Mouse (Mus musculus) neural tube, embryonic 14.5 days (tissue): ENCODE measurements around the gene Cpped1. TPM values are rescaled to one million over a fixed set of nuclear protein-coding genes. Genes with fewer than 3 reads are reported as not detected.

Source experiments
- ATAC-seq: fragments of 200-750 bp; cut with Nextera tagmentation; 2 replicates; pipeline ENCODE4 v1.8.0; 2017; ENCODE audit warnings: low read depth, mild to moderate bottlenecking, moderate TSS enrichment, moderate library complexity
- H3K27ac ChIP-seq: fragments of 300-500 bp; sonication (generic); 2 replicates; pipeline ENCODE4 v1.5.1; 2014; ENCODE audit warnings: low read depth, mild to moderate bottlenecking, control low read depth, low read length, moderate library complexity, mixed read lengths
- H3K27me3 ChIP-seq: fragments of 300-500 bp; sonication (generic); 2 replicates; pipeline ENCODE4 v1.6.1; 2014; ENCODE audit warnings: low read length; ENCODE audit not compliant: control insufficient read depth, insufficient read depth
- H3K36me3 ChIP-seq: fragments of 300-500 bp; sonication (generic); 2 replicates; pipeline ENCODE4 v1.6.1; 2014; ENCODE audit warnings: low read length, mixed read lengths; ENCODE audit not compliant: control insufficient read depth, insufficient read depth
- H3K4me1 ChIP-seq: fragments of 300-500 bp; sonication (generic); 2 replicates; pipeline ENCODE4 v1.6.1; 2014; ENCODE audit warnings: low read length; ENCODE audit not compliant: control insufficient read depth, insufficient read depth
- H3K4me2 ChIP-seq: fragments of 300-500 bp; sonication (generic); 2 replicates; pipeline ENCODE4 v1.6.1; 2014; ENCODE audit warnings: mild to moderate bottlenecking, low read depth, low read length, control low read depth
- H3K4me3 ChIP-seq: fragments of 300-500 bp; sonication (generic); 2 replicates; pipeline ENCODE4 v1.5.1; 2014; ENCODE audit warnings: low read depth, low read length, control low read depth, mixed read lengths
- H3K9ac ChIP-seq: fragments of 300-500 bp; sonication (generic); replicated peaks from 2 replicates; pipeline ENCODE4 v1.6.1; 2014; ENCODE audit warnings: low read depth, mild to moderate bottlenecking, control low read depth, low read length, mixed read lengths
- H3K9me3 ChIP-seq: fragments of 300-500 bp; sonication (generic); 2 replicates; pipeline ENCODE4 v1.6.1; 2016; ENCODE audit warnings: low read length; ENCODE audit not compliant: control insufficient read depth
- WGBS: fragments of 180-500 bp; shearing (Covaris S2); extraction: QIAGEN DNeasy Blood & Tissue Kit; methylation state at CpG from one replicate; pipeline ENCODE4 v1.1.7; 2014; 5-methylcytosine and 5-hydroxymethylcytosine counted together
- polyA plus RNA-seq: library from polyadenylated mRNA; unstranded; fragments of >200 nt; fragmentation: Nextera tagmentation; extraction: Ambion mirVana; gene quantifications from 2 replicates; pipeline ENCODE4 v1.2.1, GENCODE M21; 2014

Cpped1 gene
- polyA plus RNA-seq, 1 experiment from 2014 or later = 18.9 TPM

DNA sequence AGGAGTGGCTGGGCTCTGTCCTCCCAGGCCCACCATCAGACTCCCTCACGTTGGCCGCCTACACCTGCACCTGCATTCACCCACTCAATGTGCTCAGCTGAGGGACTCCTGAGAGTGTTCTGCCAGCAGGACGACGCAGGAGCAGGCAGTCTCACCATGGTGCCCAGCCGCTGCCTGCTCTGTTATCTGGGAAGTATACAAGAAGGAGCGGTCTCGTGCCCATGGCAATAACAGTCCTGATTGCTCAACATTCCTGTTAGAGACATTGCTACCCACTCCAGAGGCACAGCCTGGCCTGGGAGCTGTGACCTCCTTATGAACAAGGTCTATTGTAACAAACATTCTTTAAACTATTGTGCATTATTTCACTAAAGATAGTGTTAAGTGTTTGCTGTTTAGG is 151.3 kb downstream of the Cpped1 start:
- Histone ChIP-seq H3K36me3 (no peaks in the 10 kb centered on the region), H3K4me2 (no peak overlapping the region), H3K4me1 (no peaks in the 10 kb centered on the region), H3K27me3 (no peaks in the 10 kb centered on the region), H3K27ac (no peak overlapping the region), H3K9me3 (no peaks in the 10 kb centered on the region), H3K4me3 (no peak overlapping the region), H3K9ac (no peak overlapping the region)
- 81% methylated on average over 7 of the region's 7 CpGs for WGBS
- ATAC-seq = no peak

DNA sequence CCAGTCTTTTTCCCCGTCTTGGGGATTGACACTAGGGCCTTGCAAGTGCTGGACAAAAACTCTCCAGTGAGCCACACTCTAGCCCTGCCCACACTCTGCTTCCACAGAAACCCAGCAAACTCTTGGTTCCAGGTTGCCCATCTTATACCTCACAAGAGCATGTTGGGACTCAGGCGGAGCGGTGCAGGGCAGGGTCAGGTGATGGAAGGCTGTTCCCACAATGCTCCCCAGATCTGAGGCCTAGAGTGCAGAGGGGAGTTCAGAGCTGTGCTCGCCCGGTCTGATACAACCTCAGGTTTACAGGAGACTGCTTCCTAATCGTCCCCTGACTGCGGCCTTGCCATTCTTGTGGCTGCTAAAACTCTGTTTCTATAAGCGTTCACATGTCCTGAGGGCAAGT is 151.8 kb downstream of the Cpped1 start:
- Histone ChIP-seq H3K9me3 (no peaks in the 10 kb centered on the region), H3K36me3 (no peaks in the 10 kb centered on the region), H3K27me3 (no peaks in the 10 kb centered on the region), H3K9ac (no peak overlapping the region), H3K4me1 (no peaks in the 10 kb centered on the region), H3K4me2 (no peak overlapping the region), H3K27ac (no peak overlapping the region), H3K4me3 (no peak overlapping the region)
- WGBS = 93% methylated on average over 8 of the region's 8 CpGs
- no peak for ATAC-seq

DNA sequence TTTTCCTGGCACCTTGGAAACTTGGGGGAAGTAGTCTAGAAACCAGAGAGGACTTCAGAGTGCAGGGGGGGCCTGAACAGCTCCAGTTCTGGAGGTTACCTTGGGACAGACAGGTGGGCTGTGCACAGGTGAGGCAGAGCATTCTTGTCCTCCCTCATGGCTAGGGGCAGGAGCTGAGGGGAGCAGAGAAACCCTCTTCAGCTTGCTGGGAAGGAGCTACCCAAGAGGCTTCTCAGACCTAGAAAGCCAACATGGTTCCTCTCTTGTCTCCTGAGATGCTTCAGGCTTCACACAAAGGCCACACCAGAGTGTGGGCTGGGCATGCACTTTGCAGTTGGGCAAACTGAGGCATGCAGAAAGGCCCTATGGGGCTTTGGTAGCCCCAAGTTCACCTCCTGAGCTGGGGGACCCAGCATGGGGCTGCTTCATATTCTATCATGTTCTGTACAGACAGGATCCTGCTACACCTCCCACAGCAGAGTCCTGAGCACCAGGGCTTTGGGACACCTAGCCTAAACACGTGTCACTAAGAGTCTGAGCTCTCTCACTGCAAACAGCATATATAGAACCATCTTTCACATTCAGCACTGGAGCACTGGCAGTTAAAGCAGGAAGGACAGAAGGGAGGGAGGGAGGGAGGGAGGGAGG is 152.5 kb downstream of the Cpped1 start:
- Histone ChIP-seq H3K4me3 (no peak overlapping the region), H3K36me3 (no peaks in the 10 kb centered on the region), H3K4me2 (no peak overlapping the region), H3K9ac (no peak overlapping the region), H3K27me3 (no peaks in the 10 kb centered on the region), H3K27ac (no peak overlapping the region), H3K4me1 (no peaks in the 10 kb centered on the region), H3K9me3 (no peaks in the 10 kb centered on the region)
- no peak for ATAC-seq
- WGBS = 78% methylated on average over 1 of the region's 1 CpGs

DNA sequence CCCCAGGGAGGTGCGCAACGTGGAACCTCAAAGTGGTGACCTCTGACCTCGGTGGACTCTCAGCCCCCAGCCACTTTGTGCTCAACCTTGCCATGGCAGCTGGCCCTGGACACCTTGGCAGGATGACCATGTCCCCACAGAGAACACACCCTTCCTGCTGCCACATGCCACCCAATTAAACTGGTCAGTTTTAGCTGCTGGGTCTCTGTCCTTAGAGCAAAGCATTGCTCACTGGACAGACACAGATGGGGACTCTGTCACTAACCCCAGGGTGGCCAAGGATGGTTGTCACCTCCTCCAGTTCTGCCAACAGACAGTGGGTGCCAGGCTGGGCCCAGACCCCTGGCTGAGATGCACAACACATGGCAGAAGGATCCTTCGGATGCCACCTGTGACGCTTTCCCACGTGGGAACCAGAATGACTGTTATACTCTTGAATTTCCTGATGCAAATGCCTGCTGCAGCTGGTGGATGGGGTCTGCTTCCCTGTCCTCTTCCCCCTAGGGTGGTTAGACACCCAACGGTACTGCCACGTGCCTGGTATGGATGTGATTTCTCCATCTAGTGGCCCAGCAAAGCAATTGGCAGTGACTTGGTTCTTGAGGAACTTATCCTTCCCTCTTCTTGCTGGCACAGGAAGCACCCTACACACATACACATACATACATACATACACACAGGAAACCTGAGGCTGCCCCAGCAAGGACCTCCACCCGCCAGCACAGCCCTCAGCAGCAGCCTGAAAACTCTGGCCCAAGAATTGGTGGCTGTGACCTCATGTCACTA is 153.8 kb downstream of the Cpped1 start:
- H3K27me3 ChIP-seq = no peaks in the 10 kb centered on the region
- WGBS = 90% methylated on average over 9 of the region's 9 CpGs

DNA sequence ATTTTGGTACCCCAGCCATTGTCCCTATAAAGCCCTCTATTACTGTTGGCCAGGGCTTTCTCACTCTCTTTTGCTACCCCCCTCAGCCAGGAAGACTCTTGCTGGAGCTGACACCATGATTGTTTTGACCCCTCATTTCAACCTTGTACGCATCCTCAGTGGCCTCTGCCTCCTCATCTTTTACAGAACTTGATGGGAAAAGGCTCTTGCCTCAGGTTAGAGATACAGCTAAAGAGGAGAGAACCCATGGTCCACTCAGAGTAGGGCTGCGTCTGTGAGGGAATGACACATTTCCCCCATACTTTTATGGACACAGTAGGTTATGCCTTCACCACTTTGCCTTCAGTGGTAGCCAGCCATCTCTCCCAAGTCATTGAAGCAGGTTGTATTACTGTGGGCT is 155.1 kb downstream of the Cpped1 start:
- Histone ChIP-seq H3K4me2 (no peak overlapping the region), H3K4me1 (no peaks in the 10 kb centered on the region), H3K9ac (no peak overlapping the region), H3K36me3 (no peaks in the 10 kb centered on the region), H3K9me3 (no peaks in the 10 kb centered on the region), H3K4me3 (no peak overlapping the region), H3K27ac (no peak overlapping the region), H3K27me3 (no peaks in the 10 kb centered on the region)
- no peak for ATAC-seq
- WGBS = 96% methylated on average over 2 of the region's 2 CpGs

More for the DNA sequence above, 153.8 kb downstream of the Cpped1 start:
- Histone ChIP-seq H3K4me1 (no peaks in the 10 kb centered on the region), H3K9me3 (no peaks in the 10 kb centered on the region), H3K4me2 (no peak overlapping the region), H3K36me3 (no peaks in the 10 kb centered on the region), H3K4me3 (no peak overlapping the region), H3K9ac (no peak overlapping the region), H3K27ac (no peak overlapping the region)
- no peak for ATAC-seq

Other genes starting within 250 kb of the Cpped1 start
- 11.5 and 13.8 TPM in 2 replicates for gene Shisa9, start 74.7 kb upstream of the Cpped1 start, polyA plus RNA-seq